Mouse (Mus musculus) intestine, embryonic 16.5 days (tissue): ENCODE data around the gene Gli2. TPM values are rescaled to one million over a fixed set of nuclear protein-coding genes. Genes with fewer than 3 reads are reported as not detected.
A peak's percentile ranks its signal among the peaks of the same experiment; 100 is the strongest.

Experiments
- ATAC-seq: fragments of 200-750 bp; cut with Nextera tagmentation; 2 replicates; pipeline ENCODE4 v1.8.0; 2017; ENCODE audit warnings: moderate TSS enrichment, moderate library complexity
- H3K27ac ChIP-seq: fragments of 300-500 bp; sonication (generic); 2 replicates; pipeline ENCODE4 v1.5.1; 2014; ENCODE audit warnings: mild to moderate bottlenecking, low read length
- H3K27me3 ChIP-seq: fragments of 300-500 bp; sonication (generic); replicated peaks from 2 replicates; pipeline ENCODE4 v1.6.1; 2014; ENCODE audit warnings: low read length, control low read depth, mixed read lengths; ENCODE audit not compliant: control insufficient read depth, insufficient read depth
- H3K36me3 ChIP-seq: fragments of 300-500 bp; sonication (generic); 2 replicates; pipeline ENCODE4 v1.6.1; 2014; ENCODE audit warnings: low read length, control low read depth; ENCODE audit not compliant: control insufficient read depth, insufficient read depth
- H3K4me1 ChIP-seq: fragments of 300-500 bp; sonication (generic); 2 replicates; pipeline ENCODE4 v1.6.1; 2014; ENCODE audit warnings: low read length, control low read depth, mixed read lengths; ENCODE audit not compliant: control insufficient read depth, insufficient read depth
- H3K4me2 ChIP-seq: fragments of 300-500 bp; sonication (generic); 2 replicates; pipeline ENCODE4 v1.6.1; 2014; ENCODE audit warnings: low read depth, low read length, control low read depth
- H3K4me3 ChIP-seq: fragments of 300-500 bp; sonication (generic); 2 replicates; pipeline ENCODE4 v1.5.1; 2014; ENCODE audit warnings: mild to moderate bottlenecking, low read length
- H3K9ac ChIP-seq: fragments of 300-500 bp; sonication (generic); 2 replicates; pipeline ENCODE4 v1.6.1; 2014; ENCODE audit warnings: low read depth, low read length
- H3K9me3 ChIP-seq: fragments of 300-500 bp; sonication (generic); 2 replicates; pipeline ENCODE4 v1.6.1; 2016; ENCODE audit warnings: low read length, control low read depth; ENCODE audit not compliant: control insufficient read depth
- WGBS: fragments of 180-500 bp; shearing (Covaris S2); extraction: QIAGEN DNeasy Blood & Tissue Kit; methylation state at CpG from one replicate; pipeline ENCODE4 v1.1.7; 2014; 5-methylcytosine and 5-hydroxymethylcytosine counted together
- polyA plus RNA-seq: library from polyadenylated mRNA; unstranded; fragments of >200 nt; fragmentation: Nextera tagmentation; extraction: Ambion mirVana; gene quantifications from 2 replicates; pipeline ENCODE4 v1.2.1, GENCODE M21; 2015

The Gli2 gene
- 4.4 and 5.4 TPM in 2 replicates for polyA plus RNA-seq

DNA sequence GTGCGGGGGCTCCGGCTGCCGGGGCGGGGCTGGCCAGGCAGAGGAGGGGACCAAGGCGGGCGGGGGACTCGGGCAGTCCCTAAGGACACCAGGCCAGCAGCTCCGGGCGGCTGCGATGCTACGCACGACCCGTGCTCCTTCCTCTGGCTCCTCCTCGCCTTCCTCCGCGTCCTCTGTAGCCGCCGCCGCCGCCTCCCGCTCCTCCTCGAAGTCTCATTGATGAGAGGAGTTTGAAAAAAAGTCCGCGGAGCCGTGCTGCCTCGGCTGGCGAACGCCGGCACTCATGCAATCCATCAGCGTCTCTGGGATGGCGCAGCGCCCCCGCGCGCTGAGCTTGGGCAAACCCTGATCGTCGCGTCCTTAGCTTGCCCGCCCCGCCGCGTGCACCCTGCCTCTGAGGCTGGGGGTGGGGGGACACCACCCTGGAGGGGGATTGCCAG is at the start of gene Gli2:
Gene Gli2 (minus strand): TSS at position 218 of the 440 bp plus-strand sequence.
- peak; percentile 84 for ATAC-seq
- peak within 1 kb of the TSS; percentile 88 for H3K27ac ChIP-seq
- H3K9me3 ChIP-seq, result no peaks in the 10 kb centered on the region
- peak within 1 kb of the TSS; percentile 96 for H3K4me2 ChIP-seq
- no peaks in the 10 kb centered on the region for H3K36me3 ChIP-seq
- H3K4me3 ChIP-seq, result peak within 1 kb of the TSS; percentile 63
- H3K9ac ChIP-seq, result peak within 1 kb of the TSS; percentile 69
- peaks cover 16% of the 10 kb centered on the region for H3K27me3 ChIP-seq
- peaks cover 36% of the 10 kb centered on the region for H3K4me1 ChIP-seq
- under 1% methylated on average over 29 of the region's 42 CpGs for WGBS

- 35% methylated on average over 13 of the region's 13 CpGs for WGBS
- H3K36me3 ChIP-seq, result no peaks in the 10 kb centered on the region
- no peaks in the 10 kb centered on the region for H3K27me3 ChIP-seq
- ATAC-seq, result no peak
- H3K9ac ChIP-seq, result no peak overlapping the region
- no peak overlapping the region for H3K4me2 ChIP-seq
- H3K9me3 ChIP-seq, result no peaks in the 10 kb centered on the region
- H3K27ac ChIP-seq, result no peak overlapping the region
- no peak overlapping the region for H3K4me3 ChIP-seq
- no peaks in the 10 kb centered on the region for H3K4me1 ChIP-seq
These were observed 44.6 kb upstream of the Gli2 start for GRCm38 (mm10) chr1:119097921-119098521.

DNA sequence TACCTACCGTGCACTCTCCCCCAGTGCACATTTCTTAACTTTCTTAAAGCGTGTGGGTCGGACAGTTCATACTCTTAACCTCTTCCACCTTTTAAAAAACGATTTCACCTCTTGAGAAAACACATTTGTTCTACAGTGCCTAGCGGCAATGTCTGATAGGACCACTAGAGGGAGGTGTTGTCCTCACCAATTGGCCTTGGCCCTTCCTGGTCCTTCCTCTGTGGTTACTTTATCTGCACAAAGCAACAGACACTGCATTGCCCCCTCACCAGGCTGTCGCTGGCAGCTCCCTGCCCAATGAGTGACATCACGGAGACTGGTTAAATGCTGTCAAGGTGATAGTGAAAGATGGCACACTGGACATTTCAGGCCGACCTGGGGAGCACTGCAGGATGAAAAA is 40.3 kb upstream of the Gli2 start:
- 0 out of 2 replicates have a peak, but pooled peaks have one; percentile 25 for ATAC-seq
- 20% methylated on average over 8 of the region's 8 CpGs for WGBS

GRCm38 (mm10) chr1:119089887-119090620 is 36.6 kb upstream of the Gli2 start:
- no peak overlapping the region for H3K4me2 ChIP-seq
- H3K9me3 ChIP-seq, result no peaks in the 10 kb centered on the region
- no peak overlapping the region for H3K9ac ChIP-seq
- no peaks in the 10 kb centered on the region for H3K27me3 ChIP-seq
- WGBS, result 73% methylated on average over 18 of the region's 18 CpGs
- H3K4me1 ChIP-seq, result no peaks in the 10 kb centered on the region
- no peak overlapping the region for H3K4me3 ChIP-seq
- no peaks in the 10 kb centered on the region for H3K36me3 ChIP-seq
- ATAC-seq, result no peak
- no peak overlapping the region for H3K27ac ChIP-seq

More for the DNA sequence above, 40.3 kb upstream of the Gli2 start:
- Histone ChIP-seq H3K9ac (no peak overlapping the region), H3K4me1 (no peaks in the 10 kb centered on the region), H3K4me3 (no peak overlapping the region), H3K9me3 (no peaks in the 10 kb centered on the region), H3K27ac (no peak overlapping the region), H3K27me3 (no peaks in the 10 kb centered on the region), H3K4me2 (no peak overlapping the region), H3K36me3 (no peaks in the 10 kb centered on the region)

GRCm38 (mm10) chr1:119087539-119087938 is 34.1 kb upstream of the Gli2 start:
- H3K4me3 ChIP-seq, result no peak overlapping the region
- no peak overlapping the region for H3K27ac ChIP-seq
- no peak; the same call in none of the 2 replicates for ATAC-seq
- no peaks in the 10 kb centered on the region for H3K4me1 ChIP-seq
- H3K36me3 ChIP-seq, result no peaks in the 10 kb centered on the region
- no peak overlapping the region for H3K4me2 ChIP-seq
- no peaks in the 10 kb centered on the region for H3K27me3 ChIP-seq
- no peak overlapping the region for H3K9ac ChIP-seq
- H3K9me3 ChIP-seq, result no peaks in the 10 kb centered on the region
- WGBS, result 16% methylated on average over 3 of the region's 3 CpGs

DNA sequence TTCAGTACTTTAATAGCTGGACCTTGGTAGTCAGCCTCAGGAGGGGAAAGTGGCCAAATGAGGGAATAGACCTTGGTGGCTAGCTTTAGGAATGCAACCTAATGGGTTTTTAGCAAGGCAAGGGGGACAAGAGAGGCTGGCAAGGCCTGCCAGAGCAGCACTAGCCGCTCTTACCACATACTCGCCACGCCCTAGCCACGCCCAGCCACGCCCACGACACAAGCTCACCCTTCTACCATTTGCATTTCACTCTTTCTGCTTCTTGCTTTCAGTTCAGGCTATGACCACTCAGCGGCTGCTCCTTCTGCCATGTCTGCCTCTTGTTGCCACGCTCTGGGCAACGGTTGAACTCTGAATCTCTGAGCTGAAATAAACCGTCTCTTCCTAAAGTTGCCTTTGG is 32.4 kb upstream of the Gli2 start:
- Histone ChIP-seq H3K27ac (no peak overlapping the region), H3K4me2 (no peak overlapping the region), H3K9me3 (no peaks in the 10 kb centered on the region), H3K9ac (no peak overlapping the region), H3K4me3 (no peak overlapping the region), H3K36me3 (no peaks in the 10 kb centered on the region), H3K4me1 (no peaks in the 10 kb centered on the region), H3K27me3 (no peaks in the 10 kb centered on the region)
- no peak for ATAC-seq
- 55% methylated on average over 10 of the region's 10 CpGs for WGBS

DNA sequence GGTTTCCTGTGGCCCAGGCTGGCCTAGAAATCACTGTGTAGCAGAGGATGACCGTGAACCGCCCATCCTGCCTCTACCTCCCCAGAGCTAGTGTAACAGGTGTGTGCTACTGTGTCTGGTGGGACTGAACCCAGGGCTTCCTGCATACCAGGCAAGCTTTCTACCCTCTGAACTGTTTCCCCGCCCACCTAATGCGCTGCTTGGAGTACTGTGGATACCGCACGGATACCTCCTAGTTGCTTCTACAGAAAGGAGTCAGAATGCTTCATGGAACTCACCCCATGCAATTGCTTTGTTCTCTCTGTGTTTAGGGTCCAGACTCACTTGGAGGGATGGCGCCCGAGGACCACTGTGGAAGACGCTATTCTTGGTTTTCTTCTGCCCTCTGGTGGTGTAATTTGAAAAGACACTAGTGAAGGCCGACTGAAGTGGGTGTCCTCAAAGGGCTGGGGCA is 30.1 kb upstream of the Gli2 start:
- WGBS, result 21% methylated on average over 10 of the region's 10 CpGs
- H3K9ac ChIP-seq, result 0 out of 2 replicates have a peak overlapping the region, but pooled peaks have one; percentile 16
- H3K4me2 ChIP-seq, result peak overlapping the region; percentile 37; the same call in 1 of the 2 replicates
- no peaks in the 10 kb centered on the region for H3K4me1 ChIP-seq
- H3K4me3 ChIP-seq, result no peak overlapping the region
- no peak overlapping the region for H3K27ac ChIP-seq
- no peaks in the 10 kb centered on the region for H3K9me3 ChIP-seq
- 0 out of 2 replicates have a peak, but pooled peaks have one; percentile 34 for ATAC-seq
- H3K36me3 ChIP-seq, result no peaks in the 10 kb centered on the region
- H3K27me3 ChIP-seq, result no peaks in the 10 kb centered on the region

- Histone ChIP-seq H3K4me3 (no peak overlapping the region), H3K9ac (no peak overlapping the region)
- ATAC-seq, result peak; percentile 56
These were observed 29.0 kb upstream of the Gli2 start for GRCm38 (mm10) chr1:119082231-119082991.

GRCm38 (mm10) chr1:119077933-119078332 is 24.5 kb upstream of the Gli2 start:
- Histone ChIP-seq H3K4me3 (no peak overlapping the region), H3K36me3 (no peaks in the 10 kb centered on the region), H3K27ac (no peak overlapping the region), H3K27me3 (no peaks in the 10 kb centered on the region), H3K9me3 (no peaks in the 10 kb centered on the region), H3K4me2 (no peak overlapping the region), H3K4me1 (no peaks in the 10 kb centered on the region), H3K9ac (no peak overlapping the region)
- no peak for ATAC-seq
- 89% methylated on average over 7 of the region's 7 CpGs for WGBS

More at GRCm38 (mm10) chr1:119082231-119082991, 29.0 kb upstream of the Gli2 start:
- Histone ChIP-seq H3K36me3 (no peaks in the 10 kb centered on the region), H3K27ac (no peak overlapping the region), H3K9me3 (no peaks in the 10 kb centered on the region), H3K4me2 (no peak overlapping the region), H3K4me1 (no peaks in the 10 kb centered on the region), H3K27me3 (no peaks in the 10 kb centered on the region)
- 40% methylated on average over 12 of the region's 12 CpGs for WGBS
